Mouse (Mus musculus): ENCODE measurements around the gene Slc29a1.
A peak's percentile ranks its signal among the peaks of the same experiment; 100 is the strongest.

DNA sequence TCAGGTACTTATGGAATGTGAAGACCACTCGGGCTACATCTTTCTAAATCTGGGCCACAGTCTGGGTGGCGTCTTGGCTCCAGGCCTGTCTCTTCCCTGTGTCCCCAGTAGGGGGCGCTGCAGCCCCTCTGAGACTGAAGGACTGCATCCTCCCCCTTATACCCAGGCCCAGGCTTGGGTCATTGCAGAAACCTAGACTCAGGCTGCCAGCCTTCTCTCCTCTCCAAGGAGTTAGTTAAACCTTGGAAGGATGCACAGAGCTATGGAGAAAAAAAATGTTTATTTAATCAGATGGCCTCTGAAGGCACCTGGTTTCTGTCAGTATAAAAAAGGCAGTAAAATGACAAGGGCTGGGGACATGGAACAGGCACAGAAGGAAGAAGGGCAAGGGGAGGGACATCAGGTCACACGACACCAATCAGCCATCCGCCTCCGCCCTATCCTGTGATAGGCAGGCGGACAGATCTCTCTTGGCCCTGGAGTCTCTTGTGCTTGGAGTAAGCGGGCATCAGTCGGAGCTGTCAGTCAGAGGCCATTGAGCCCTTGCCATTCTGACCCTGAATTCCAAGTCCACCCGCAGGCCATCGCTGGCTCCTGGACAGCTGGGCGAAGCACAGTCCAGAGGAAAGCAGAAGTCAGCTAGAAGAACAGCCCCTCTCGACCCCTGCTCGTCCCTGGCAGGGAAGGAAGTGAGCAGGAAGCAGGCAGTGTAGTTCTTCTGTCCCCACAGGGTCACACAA is 14.3 kb downstream of the Slc29a1 start:
- TF ChIP-seq POLR2A (IDR thresholded peaks at IDR 0.05; ENCODE audit: insufficient read depth, low read depth, low read length) (0 out of 2 replicates have a peak, but pooled peaks have one; percentile 17), CTCF (IDR thresholded peaks at IDR 0.05; ENCODE audit: insufficient read depth, low read depth, low read length) (peak; percentile 89)
